Mouse (Mus musculus) heart, embryonic 14.5 days (tissue): ENCODE measurements around the gene Dock8. TPM values are rescaled to one million over a fixed set of nuclear protein-coding genes. Genes with fewer than 3 reads are reported as not detected.

Source experiments
- ATAC-seq: fragments of 200-750 bp; cut with Nextera tagmentation; 2 replicates; pipeline ENCODE4 v1.8.0; 2017; ENCODE audit warnings: low read depth, moderate TSS enrichment; ENCODE audit not compliant: insufficient number of reproducible peaks, insufficient read depth, low FRiP score
- H3K27ac ChIP-seq, 2 experiments: fragments of 200-500 bp in 1 of 2; fragments of 300-500 bp in 1 of 2; sonication (generic) in 1 of 2; replicated peaks in 1 of 2; 2 replicates each; pipeline ENCODE4 v1.5.1; 2012 to 2014; ENCODE audit warnings: low read depth in 2 of 2, low read length in 2 of 2, control low read depth in 1 of 2, mild to moderate bottlenecking in 1 of 2, mixed read lengths in 1 of 2; ENCODE audit not compliant: control insufficient read depth in 1 of 2, insufficient read depth in 1 of 2
- H3K27me3 ChIP-seq: fragments of 300-500 bp; sonication (generic); 2 replicates; pipeline ENCODE4 v1.6.1; 2014; ENCODE audit warnings: mild to moderate bottlenecking, low read length, control low read depth; ENCODE audit not compliant: control insufficient read depth, insufficient read depth
- H3K36me3 ChIP-seq: fragments of 300-500 bp; sonication (generic); 2 replicates; pipeline ENCODE4 v1.6.1; 2014; ENCODE audit warnings: mild to moderate bottlenecking, control low read depth, low read length, mixed read lengths; ENCODE audit not compliant: control insufficient read depth, insufficient read depth
- H3K4me1 ChIP-seq, 2 experiments: fragments of 200-500 bp in 1 of 2; fragments of 300-500 bp in 1 of 2; sonication (generic) in 1 of 2; 2 replicates each; pipeline ENCODE4 v1.6.1; 2012 to 2014; ENCODE audit warnings: low read length in 2 of 2, control low read depth in 1 of 2, mixed read lengths in 1 of 2; ENCODE audit not compliant: control insufficient read depth in 2 of 2, insufficient read depth in 2 of 2
- H3K4me2 ChIP-seq: fragments of 300-500 bp; sonication (generic); 2 replicates; pipeline ENCODE4 v1.6.1; 2014; ENCODE audit warnings: mild to moderate bottlenecking, low read length
- H3K4me3 ChIP-seq, 2 experiments: fragments of 200-500 bp in 1 of 2; fragments of 300-500 bp in 1 of 2; sonication (generic) in 1 of 2; 2 replicates each; pipeline ENCODE4 v1.5.1; 2012 to 2014; ENCODE audit warnings: low read length in 2 of 2, mild to moderate bottlenecking in 2 of 2, control low read depth in 1 of 2, low read depth in 1 of 2, moderate library complexity in 1 of 2; ENCODE audit not compliant: control insufficient read depth in 1 of 2, insufficient read depth in 1 of 2
- H3K9ac ChIP-seq: fragments of 300-500 bp; sonication (generic); 2 replicates; pipeline ENCODE4 v1.6.1; 2014; ENCODE audit warnings: mild to moderate bottlenecking, low read length
- H3K9me3 ChIP-seq: fragments of 300-500 bp; sonication (generic); 2 replicates; pipeline ENCODE4 v1.6.1; 2016; ENCODE audit warnings: low read length, control low read depth; ENCODE audit not compliant: control insufficient read depth
- WGBS: fragments of 180-500 bp; shearing (Covaris S2); extraction: QIAGEN DNeasy Blood & Tissue Kit; methylation state at CpG from one replicate; pipeline ENCODE4 v1.1.7; 2014; 5-methylcytosine and 5-hydroxymethylcytosine counted together
- polyA plus RNA-seq: library from polyadenylated mRNA; unstranded; fragments of >200 nt; fragmentation: Nextera tagmentation; extraction: Ambion mirVana; gene quantifications from 2 replicates; pipeline ENCODE4 v1.2.1, GENCODE M21; 2014

Dock8 gene
- polyA plus RNA-seq, 1 experiment from 2014 or later, result 4.6 TPM

GRCm38 (mm10) chr19:25053152-25053551, 53.8 kb downstream of the Dock8 start:
- ATAC-seq, result no peak

GRCm38 (mm10) chr19:25055025-25055424, 55.7 kb downstream of the Dock8 start:
- no peaks in the 10 kb centered on the region for H3K9me3 ChIP-seq
- peaks cover 0 to 7% of the 10 kb centered on the region in 2 experiments; a peak in 3 of 4 replicates for H3K4me1 ChIP-seq
- ATAC-seq, result no peak
- H3K4me2 ChIP-seq, result no peak overlapping the region
- WGBS, result 83% methylated on average over 7 of the region's 7 CpGs
- H3K4me3 ChIP-seq, result no peak overlapping the region
- H3K36me3 ChIP-seq, result no peaks in the 10 kb centered on the region
- H3K9ac ChIP-seq, result no peak overlapping the region
- H3K27me3 ChIP-seq, result no peaks in the 10 kb centered on the region
- H3K27ac ChIP-seq, result no peak overlapping the region

More at GRCm38 (mm10) chr19:25053152-25053551, 53.8 kb downstream of the Dock8 start:
- Histone ChIP-seq H3K36me3 (no peaks in the 10 kb centered on the region), H3K9ac (no peak overlapping the region), H3K9me3 (no peaks in the 10 kb centered on the region), H3K27ac (no peak overlapping the region), H3K4me2 (no peak overlapping the region), H3K27me3 (no peaks in the 10 kb centered on the region), H3K4me1 (peaks cover 0 to 4% of the 10 kb centered on the region in 2 experiments; a peak in 1 of 4 replicates), H3K4me3 (no peak overlapping the region)
- WGBS, result 66% methylated on average over 7 of the region's 7 CpGs

DNA sequence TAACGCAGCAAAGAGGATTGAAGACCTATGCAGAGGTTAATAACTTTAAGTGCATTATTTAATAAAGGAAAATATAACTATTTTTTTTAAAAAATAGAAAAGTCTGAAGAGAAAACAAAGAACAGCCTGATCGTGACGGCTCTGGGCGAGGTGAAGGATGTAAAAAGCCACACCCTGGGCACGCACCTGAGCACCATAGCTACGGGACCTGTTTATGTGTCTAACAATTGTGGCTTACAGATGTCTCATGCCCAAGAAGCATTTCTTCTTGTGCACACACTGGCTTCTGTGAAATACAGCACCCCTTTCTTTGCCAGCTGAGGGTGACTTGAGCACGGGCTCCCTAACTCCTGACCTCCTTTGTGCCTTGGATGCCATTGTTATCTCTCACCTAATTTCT, 56.2 kb downstream of the Dock8 start:
- no peak overlapping the region for H3K4me2 ChIP-seq
- no peak for ATAC-seq
- peaks cover 2 to 12% of the 10 kb centered on the region in 2 experiments; a peak in 3 of 4 replicates for H3K4me1 ChIP-seq
- H3K36me3 ChIP-seq, result no peaks in the 10 kb centered on the region
- H3K9ac ChIP-seq, result no peak overlapping the region
- 90% methylated on average over 7 of the region's 7 CpGs for WGBS
- no peak overlapping the region for H3K4me3 ChIP-seq
- H3K27me3 ChIP-seq, result no peaks in the 10 kb centered on the region
- no peaks in the 10 kb centered on the region for H3K9me3 ChIP-seq
- no peak overlapping the region for H3K27ac ChIP-seq

DNA sequence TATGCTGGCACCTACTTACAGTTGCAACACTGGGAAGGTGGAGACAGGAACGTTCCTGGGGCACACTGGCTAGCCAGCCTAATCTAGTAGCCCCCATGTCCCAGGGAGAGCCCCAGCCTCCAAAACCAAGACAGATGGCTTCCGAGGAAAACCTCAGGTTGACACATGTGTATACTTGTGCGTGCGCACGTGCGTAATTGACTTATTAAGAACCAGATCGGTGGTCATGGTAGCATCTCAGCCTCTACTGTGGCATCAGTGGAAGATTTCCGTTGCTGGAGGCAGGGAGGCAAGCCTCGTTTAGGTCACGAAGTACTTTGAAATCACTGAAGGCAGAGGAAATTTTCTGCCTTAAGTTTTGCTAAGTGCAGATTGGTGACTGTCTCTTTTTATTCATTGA, 56.9 kb downstream of the Dock8 start:
- Histone ChIP-seq H3K9me3 (no peaks in the 10 kb centered on the region), H3K27ac (no peak overlapping the region), H3K9ac (no peak overlapping the region), H3K27me3 (no peaks in the 10 kb centered on the region), H3K36me3 (no peaks in the 10 kb centered on the region), H3K4me2 (no peak overlapping the region), H3K4me3 (no peak overlapping the region), H3K4me1 (peaks cover 3 to 16% of the 10 kb centered on the region in 2 experiments; a peak in 3 of 4 replicates)
- WGBS, result 87% methylated on average over 10 of the region's 10 CpGs
- ATAC-seq, result no peak

GRCm38 (mm10) chr19:25057826-25058225, 58.5 kb downstream of the Dock8 start:
- H3K36me3 ChIP-seq, result no peaks in the 10 kb centered on the region
- no peak overlapping the region for H3K4me3 ChIP-seq
- H3K4me2 ChIP-seq, result no peak overlapping the region
- no peaks in the 10 kb centered on the region for H3K9me3 ChIP-seq
- ATAC-seq, result no peak
- no peak overlapping the region for H3K27ac ChIP-seq
- 92% methylated on average over 8 of the region's 8 CpGs for WGBS
- no peaks in the 10 kb centered on the region for H3K27me3 ChIP-seq
- H3K9ac ChIP-seq, result no peak overlapping the region
- peaks cover 5 to 23% of the 10 kb centered on the region in 2 experiments; a peak in 3 of 4 replicates for H3K4me1 ChIP-seq

- ATAC-seq, result no peak
- peaks cover 5 to 23% of the 10 kb centered on the region in 2 experiments; a peak in 3 of 4 replicates for H3K4me1 ChIP-seq
- H3K4me2 ChIP-seq, result 0 out of 2 replicates have a peak overlapping the region, but pooled peaks have one; percentile 51
- no peak overlapping the region for H3K9ac ChIP-seq
- 55% methylated on average over 7 of the region's 7 CpGs for WGBS
- no peaks in the 10 kb centered on the region for H3K9me3 ChIP-seq
- H3K27me3 ChIP-seq, result 0 out of 2 replicates have a peak, but pooled peaks cover 3% of the 10 kb centered on the region
- no peak overlapping the region for H3K4me3 ChIP-seq
- no peaks in the 10 kb centered on the region for H3K36me3 ChIP-seq
- no peak overlapping the region for H3K27ac ChIP-seq
Measured at GRCm38 (mm10) chr19:25059847-25060364, 60.6 kb downstream of the Dock8 start.

DNA sequence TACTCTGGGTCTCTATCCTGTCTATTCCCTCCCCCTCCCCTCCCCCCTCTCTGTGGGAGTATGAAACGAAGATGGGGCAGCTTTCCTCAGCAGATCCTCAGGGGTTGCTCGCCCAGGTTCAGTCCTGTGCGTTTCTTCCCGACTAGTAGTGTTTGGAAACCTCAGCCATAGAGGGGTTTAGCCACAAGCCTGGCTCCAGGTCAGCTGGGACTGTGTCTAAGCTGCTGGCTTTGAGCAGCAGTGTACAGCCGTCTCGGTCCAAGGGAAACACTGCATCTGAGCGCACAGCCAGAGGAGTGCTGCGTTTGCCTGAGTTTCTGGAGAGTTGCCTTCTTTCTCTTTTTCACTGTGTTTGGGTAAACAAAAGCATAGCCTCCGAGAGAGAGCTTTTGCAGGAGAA, 61.0 kb downstream of the Dock8 start:
- WGBS, result 31% methylated on average over 9 of the region's 9 CpGs
- H3K27ac ChIP-seq, result no peak overlapping the region
- 0 out of 2 replicates have a peak, but pooled peaks cover 3% of the 10 kb centered on the region for H3K27me3 ChIP-seq
- no peak for ATAC-seq
- H3K4me3 ChIP-seq, result peak overlapping the region in 1 of 2 experiments; percentile 9; a peak in 1 of 4 replicates
- no peaks in the 10 kb centered on the region for H3K36me3 ChIP-seq
- peak overlapping the region; percentile 51 for H3K4me2 ChIP-seq
- no peaks in the 10 kb centered on the region for H3K9me3 ChIP-seq
- 0 out of 2 replicates have a peak overlapping the region, but pooled peaks have one; percentile 40 for H3K9ac ChIP-seq
- H3K4me1 ChIP-seq, result peaks cover 5 to 23% of the 10 kb centered on the region in 2 experiments; a peak in 3 of 4 replicates
